Mouse (Mus musculus): ENCODE results near the gene Tsen34. TPM values are rescaled to one million over a fixed set of nuclear protein-coding genes. Genes with fewer than 3 reads are reported as not detected.
"Not testable (repeated sequence)": the region's sequence is repeated elsewhere in the genome, so short reads cannot be mapped to it uniquely, and the experiment has no call there.

Tsen34 gene
- total RNA-seq, 2 experiments from 2014 or later, result 99.5 to 113 TPM

DNA sequence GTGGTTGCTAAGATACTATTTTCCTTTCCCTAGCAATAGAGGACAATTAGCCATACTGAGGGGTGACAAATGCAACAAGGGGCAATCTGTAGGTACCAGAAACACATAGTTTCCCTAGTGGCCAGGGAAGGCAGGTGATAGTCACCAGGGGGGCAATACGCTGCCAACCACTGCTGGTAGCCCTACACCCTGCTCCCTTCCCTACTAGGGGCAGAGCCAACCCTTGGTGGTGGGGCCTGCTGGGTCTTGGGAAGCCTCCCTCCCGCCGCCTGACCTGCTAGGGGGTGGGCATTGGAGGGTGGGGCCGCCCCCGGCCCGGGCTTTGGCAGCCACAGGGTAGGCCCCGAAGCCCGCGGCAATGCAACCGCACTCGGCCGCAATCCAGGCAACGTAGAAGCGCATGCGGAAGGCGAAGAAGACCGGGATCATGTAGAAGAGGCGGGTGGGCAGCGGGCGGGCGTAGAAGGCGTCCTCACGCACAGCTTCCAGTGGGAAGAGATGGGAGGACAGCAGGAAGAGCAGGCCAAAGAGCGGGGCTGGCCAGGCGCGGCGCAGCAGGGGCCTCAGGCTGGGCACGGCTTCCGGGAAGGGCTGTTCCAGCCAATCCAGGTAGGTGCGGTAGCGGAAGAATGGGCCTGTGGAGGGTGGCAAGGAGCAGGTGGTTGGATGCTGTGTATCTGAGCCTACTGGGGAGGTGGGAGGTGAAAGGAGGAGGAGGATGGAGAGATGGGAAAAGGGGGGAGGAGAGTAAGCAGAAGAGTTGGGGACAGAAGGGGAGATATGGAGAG, 7.1 kb upstream of the Tsen34 start:
- no peak for DNase-seq

DNA sequence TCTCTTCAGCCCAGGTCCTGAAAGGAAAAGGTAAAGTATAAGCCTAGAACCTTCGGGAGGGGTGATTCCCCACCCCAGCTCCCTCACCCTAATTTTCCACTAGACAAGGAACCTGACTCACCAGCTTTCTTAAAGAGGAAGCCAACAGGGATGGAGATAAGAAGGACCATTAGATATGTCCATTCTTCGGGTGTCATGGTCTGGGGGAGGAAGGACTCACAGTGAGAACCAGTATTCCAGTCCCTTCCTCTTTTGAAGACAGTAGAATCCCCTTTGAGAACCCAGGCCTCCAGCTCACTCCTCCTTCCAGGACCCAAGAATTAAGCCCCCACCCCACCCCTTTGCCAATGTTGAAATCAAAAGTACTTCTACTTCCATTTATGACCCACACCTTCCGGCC, 744 bp upstream of the Tsen34 start:
- DNase-seq, result no peak

DNA sequence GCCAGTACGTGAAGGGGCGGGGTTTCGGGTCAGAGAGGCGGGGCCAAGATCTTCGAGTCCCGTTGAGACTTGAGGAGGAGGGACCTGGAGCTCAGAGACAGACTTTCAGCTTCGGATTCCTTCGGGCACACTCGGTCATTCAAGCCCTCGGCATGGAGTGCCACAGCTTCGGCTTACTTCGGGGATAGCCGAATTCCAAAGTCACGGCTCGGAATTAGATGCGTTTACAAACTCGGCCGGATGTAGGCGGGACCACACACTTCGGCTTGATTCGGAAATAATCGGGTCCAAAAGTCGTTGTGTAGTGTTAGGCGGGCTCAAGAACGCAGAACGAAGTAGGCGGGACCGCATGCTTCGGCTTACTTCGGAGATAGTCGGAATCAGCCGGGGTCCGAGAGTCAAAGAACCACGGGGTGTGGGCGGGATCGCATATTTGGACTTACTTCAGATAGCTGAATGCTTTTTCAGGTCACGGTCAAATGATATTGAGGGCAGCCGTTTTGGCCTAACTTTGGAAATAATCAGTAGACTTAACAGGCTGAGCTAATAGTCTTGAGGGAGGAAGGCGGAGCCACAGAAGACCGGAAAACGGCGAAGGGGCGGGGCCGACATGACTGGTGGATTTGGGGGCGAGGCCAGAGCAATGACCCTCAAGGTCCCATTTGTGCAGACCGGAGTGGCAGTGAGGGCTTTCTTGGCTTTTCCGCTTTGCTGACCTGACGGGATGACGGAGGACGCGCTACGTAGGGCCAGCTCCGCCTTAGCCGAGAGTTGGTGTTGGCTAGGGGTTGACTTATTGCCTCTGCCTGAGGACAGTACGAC, 535 bp downstream of the Tsen34 start, which contains the start of gene Mboat7:
TSS of gene Mboat7 (minus strand) at position 537 of the 822 bp plus-strand sequence.
- DNase-seq, result peak; percentile 97

DNA sequence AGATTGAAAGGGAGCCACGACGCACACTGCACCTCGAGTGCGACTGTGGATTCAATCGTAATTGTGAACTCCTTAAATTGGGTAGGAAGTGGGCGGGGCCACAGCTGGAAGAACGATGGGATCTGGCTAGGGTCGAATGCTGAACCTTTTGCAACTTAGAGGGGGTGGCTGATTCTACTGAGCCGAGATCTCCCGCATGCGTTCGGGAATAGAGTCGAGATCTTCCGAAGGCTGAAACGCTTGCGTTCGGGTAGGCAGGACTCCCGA, 1.1 kb downstream of the Tsen34 start:
- no peak for DNase-seq

DNA sequence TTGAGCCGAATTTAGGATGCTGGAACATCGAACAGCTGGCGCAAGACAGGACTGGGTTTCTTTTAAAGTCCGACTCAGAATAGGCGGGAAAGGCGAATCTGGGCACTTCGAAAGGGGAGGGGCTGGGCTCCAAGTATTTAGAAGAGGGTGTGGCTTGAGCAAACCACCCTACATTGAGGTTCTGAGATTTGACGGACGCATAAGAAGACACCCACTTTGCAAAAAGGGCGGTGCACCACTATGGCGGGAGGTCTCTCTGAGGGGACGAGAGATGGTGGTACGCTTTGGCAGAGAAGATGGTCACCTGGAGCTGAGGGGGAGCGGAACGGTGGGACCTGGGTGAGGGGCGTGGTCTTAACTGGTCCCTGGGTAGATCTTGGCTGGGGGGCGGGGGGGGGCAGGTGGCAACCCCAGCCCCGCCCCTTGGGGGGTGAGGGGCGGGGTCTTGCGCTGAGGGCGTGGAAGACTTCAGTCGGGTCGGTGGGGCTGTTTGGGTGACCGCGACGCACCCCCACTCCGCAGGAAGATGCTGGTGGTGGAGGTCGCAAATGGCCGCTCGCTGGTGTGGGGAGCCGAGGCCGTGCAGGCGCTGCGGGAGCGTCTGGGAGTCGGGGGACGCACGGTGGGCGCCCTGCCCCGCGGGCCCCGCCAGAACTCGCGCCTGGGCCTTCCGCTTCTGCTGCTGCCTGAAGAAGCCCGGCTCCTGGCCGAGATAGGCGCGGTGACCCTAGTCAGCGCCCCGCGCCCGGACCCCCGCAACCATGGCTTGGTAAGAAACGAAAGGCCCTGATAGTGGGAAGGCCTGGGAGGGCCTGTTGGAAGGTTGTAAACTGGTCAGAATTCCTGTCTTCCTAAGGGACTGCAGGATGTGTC, 1.6 kb downstream of the Tsen34 start:
- peak; percentile 77 to 87 for DNase-seq

DNA sequence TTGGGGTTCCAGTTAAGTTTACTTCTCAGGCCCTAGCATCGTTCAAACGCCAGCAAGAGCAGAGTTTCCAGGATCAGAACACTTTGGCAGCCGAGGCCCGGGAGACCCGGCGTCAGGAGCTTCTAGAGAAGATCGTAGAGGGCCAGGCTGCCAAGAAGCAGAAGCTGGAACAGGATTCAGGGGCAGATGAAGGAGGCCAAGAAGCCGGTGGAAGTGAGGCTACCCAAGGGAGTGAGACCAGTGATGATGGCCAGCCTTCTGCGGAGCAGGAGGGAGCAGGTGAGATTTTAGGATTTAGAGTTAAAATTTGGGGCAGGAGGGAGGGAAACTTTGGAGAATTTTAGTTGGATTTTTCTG, 2.3 kb downstream of the Tsen34 start:
- peak; percentile 17 to 25 for DNase-seq

DNA sequence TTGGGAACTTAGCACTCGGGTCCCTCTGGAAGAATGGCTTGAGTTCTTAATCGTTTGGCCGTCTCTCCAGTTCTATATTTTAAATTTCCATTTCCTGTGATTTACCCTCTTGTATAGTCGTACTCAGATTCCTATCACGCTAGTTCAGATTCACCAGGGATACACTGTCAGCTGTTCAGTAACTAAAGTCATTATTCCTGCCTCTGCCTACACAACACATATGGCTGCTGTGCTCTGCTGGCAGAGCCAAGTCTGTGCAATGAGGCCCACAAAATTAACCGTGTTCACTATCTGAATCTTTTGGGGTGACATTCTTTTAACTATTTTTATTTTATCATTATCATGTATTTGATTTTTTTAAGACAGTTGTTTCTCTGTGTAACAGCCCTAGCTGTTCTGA, 5.8 kb downstream of the Tsen34 start:
- no peak for DNase-seq

DNA sequence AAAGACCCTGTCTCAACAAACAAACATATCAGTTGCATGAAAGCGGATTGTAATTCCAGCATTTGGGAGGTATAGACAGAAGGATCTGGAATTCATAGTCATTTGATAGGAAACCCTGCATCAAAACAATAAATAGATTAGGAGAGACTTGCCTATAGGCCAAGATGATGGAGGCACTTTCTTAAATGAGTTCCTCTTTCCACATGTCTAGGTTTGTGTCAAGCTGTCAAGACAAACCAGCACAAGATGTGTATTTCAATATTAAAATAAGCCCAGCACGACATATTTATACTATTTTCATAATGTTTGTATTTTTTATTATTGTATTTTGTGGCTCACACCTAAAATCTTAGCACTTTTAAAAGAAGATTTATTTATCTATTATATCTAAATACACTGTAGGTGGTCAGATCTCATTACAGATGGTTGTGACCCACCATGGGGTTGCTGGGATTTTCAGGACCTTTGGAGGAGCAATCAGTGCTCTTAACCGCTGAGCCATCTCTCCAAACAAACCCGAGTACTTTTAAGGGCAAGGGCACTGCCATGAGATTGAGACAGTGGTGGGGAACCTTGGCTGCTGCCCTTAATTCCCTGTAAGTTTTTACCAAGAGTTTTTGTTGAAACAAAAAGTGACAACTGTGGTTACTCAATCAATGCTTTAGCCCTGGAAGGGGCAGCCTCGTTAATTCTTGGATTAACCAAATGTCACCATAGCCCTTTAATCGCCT, 10.7 kb downstream of the Tsen34 start:
- peak in 1 of 2 experiments; percentile 19 for DNase-seq

DNA sequence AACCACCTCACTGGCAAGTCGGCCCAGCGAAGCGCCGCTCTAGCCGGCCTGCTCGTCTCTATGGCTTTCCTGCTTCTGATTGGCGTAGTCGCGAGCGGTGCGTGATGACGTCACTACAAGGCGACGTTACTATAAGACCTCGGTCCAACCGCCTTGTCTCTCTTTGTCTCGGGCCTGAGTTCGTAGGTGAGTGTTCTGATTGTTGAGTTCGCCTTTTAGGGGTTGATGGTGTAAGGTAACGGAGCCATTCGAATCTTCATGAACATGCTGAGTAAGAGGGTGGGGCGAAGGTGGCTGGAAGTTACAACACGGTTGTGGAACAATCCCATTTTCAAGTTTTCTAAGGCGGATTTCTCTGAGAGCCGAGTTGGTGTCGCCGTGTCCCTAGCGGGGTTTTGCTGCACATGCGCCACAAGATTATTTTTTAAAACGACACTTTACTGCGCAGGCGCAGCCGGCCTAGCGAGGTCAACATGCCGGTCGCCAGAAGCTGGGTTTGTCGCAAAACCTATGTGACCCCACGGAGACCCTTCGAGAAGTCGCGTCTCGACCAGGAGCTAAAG, 11.3 kb downstream of the Tsen34 start, which contains the start of gene Rps9:
TSS of gene Rps9 (plus strand) at position 115 of the 563 bp plus-strand sequence.
- DNase-seq, result peak; percentile 96

DNA sequence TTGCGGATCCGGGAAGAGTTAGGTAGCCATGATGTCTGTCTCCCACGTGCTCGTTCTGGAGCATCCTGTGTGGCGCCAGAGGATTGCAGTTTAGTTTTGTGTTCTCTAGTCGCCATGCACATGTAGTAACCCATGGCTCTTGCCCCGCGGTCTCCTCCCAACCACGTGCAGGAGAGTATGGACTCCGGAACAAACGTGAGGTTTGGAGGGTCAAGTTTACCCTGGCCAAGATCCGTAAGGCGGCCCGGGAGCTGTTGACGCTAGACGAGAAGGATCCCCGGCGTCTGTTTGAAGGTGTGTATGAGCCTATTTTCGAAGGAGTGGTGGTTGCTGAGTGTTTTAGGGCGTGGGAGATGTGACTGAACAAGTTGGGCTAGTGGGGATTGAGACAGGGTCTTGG, 11.8 kb downstream of the Tsen34 start:
- DNase-seq, result no peak

DNA sequence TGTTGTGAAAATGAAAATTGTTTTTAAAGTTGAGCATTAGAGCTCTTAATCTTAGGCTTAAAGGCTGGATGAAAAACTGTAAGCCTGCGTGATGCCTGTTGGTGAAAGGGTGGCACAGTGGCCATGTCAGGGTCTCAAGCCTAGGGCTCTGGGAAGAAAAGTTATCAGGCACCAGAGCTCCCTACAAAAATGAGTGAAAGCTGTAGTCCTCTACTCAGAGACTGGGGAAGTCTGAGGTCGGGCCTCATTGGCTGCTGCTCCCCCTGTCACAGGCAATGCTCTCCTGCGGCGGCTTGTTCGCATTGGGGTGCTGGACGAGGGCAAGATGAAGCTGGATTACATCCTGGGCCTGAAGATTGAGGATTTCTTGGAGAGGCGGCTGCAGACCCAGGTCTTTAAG, 12.8 kb downstream of the Tsen34 start:
- peak in 1 of 2 experiments; percentile 27 for DNase-seq

DNA sequence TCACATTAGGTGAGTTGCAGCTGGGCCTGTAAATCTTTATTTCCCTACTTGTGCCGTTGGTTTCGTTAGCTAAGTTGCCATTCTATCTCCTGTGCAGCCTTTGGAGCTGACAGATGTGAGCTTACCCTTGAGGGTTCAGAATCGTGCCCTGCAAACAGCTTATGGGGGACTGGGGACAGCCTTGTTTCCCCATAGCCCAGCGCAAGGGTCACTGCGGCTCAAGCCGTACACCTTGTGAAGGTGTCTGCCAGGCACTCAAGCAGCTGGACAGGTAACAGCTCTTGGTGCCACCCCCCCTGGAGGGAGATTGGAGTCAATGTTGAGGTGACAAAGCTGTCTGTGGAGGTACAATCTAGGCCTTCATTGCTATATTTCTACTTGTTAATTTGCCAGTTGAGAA, 13.2 kb downstream of the Tsen34 start:
- DNase-seq, result no peak

DNA sequence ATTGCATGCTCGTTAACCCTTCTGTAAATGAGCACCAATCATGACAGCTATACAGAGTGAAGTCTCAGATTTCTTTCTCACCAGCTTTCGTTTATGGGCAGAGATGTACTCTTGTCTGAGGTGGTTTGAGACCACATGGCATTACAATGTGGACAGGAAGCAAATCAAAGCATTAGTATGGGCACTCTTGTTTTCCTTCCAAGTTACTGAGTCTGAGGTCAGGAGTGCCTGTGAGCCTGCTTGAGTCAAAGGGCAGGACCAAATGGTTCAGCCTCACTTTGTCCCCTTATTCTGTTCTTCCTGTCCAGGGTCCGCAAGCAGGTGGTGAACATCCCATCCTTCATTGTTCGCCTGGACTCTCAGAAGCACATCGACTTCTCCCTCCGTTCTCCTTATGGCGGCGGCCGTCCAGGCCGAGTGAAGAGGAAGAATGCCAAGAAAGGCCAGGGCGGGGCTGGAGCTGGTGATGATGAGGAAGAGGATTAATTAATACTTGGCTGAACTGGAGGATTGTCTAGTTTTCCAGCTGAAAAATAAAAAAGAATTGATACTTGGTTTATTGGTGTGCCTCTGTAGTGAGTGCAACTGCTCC, 13.8 kb downstream of the Tsen34 start:
- no peak for DNase-seq

DNA sequence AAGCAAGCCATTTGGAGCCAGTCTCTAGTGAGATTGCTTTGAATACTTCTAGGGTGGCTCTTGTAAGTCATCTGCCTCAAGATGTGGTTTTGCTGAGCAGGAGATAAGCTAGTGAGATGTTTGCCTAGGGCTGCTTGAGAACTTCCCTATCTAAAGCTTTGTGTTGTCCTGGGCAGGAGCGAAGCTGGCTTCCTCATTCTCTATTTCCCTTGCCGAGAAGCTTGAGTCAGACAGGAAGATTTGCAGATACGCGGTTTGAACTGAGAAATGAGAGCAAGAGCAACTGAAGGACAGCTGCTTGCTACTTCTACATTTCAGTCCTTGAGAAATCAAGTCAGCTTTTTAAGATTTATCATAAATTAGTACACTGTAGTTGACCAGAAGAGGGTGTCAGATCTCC, 14.4 kb downstream of the Tsen34 start:
- DNase-seq, result no peak

DNA sequence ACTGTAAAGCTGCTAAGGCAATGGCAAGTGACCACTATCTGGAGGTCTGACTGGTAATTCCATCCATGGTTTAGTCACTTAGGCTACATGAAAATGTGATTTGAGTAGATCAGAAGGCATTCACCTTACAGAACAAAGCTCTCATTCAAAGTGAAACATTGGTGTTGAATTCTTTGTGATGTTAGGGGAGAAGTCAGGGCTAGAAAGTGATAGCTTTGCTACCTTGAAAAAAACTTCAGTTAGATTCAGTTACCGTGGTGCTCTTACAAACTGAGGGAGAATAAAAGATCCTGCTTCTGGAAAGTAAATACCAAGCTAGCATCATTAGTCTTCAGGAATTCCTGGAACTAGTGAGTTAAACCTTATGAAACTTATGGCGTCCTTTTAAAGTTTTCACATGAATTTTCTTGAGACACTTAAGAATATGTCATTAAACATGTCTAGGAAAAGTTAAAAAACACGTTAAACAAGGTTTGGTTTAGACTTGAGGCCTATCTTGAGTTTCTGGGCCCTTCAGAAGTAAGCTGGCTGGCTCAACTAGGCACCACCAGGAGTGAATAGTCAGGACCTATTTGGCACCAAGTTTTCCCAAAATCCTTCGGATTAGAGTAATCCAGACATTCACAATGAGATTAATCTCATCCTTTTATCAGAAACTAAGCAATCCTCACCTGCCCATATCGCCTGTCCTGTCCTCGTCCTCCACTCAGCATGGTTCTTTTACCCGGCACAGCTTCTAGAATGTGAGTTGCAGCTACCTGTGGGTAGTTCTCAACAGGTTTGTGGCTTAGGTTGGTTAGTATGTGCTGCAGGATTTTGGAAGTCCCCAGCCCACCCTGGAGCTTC, 15.1 kb downstream of the Tsen34 start:
- DNase-seq, result no peak

DNA sequence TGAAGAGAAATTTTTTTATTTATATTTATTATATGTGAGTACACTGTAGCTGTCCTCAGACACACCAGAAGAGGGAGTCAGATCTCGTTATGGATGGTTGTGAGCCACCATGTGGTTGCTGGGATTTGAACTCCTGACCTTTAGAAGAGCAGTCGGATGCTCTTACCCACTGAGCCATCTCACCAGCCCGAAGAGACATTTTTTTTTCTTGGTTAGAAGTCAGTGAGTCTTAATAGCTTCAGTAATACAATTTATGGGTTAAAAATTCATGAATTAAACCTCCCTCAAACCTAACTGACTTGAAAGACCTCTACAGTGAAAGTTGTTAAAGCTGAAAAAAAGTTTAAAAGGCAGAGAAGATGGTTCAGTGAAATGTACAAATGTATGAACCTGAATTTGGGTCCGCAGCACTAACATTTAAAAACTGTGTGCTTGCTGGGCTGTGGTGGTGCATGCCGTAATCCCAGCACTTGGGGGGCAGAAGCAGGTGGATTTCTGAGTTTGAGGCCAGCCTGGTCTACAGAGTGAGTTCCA, 15.9 kb downstream of the Tsen34 start:
- DNase-seq, result not testable (repeated sequence)

DNA sequence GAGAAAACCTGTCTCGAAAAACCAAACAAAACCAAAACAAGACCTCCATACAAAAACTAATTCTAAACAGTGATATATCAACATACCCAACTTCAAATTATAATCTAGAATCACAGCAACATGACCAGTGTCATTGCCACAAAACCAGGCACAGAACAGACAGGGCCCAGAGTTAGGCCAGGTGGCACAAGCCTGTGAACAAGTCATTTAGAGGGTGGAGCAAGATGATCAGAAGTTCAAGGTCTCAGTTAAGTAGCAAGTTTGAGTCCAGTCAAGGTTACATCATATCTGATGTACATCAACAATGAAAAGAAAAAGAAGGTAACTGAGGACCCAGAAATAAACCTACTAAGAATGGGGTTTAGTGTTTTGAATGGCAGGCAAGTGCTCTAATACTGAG, 16.3 kb downstream of the Tsen34 start:
- no peak for DNase-seq

DNA sequence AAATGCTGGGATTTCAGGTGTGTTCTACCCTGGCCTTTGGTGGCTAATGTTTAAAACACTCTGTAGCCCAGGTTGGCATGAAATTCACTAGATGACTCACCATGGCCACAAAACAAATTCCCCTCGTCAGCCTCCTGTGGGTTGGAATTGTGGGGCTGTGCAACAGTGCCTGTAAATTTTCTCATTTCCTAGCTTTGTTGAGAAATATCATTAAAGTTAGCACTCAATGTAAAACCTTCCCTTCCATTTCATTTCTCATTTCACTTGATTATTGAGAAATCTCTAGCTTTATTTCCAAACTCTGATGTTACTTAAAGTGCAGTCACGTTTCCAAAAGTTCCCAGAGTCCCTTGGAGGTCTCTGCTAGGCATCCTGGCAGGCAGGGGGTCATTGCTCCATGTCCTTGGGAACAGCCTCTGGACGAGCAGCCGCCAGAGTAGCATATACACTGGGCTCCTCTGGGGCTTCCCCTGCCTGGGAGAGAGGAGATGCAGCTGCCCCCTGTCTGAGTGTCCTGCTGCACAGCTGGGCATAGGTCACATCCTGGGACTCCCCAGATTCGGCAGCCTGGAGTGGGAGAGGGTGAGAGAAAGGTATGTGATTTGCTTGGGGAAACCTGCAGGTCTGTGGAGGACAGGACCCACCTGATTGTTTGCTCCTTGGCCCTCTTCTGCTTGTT, 19.7 kb downstream of the Tsen34 start:
- DNase-seq, result no peak

DNA sequence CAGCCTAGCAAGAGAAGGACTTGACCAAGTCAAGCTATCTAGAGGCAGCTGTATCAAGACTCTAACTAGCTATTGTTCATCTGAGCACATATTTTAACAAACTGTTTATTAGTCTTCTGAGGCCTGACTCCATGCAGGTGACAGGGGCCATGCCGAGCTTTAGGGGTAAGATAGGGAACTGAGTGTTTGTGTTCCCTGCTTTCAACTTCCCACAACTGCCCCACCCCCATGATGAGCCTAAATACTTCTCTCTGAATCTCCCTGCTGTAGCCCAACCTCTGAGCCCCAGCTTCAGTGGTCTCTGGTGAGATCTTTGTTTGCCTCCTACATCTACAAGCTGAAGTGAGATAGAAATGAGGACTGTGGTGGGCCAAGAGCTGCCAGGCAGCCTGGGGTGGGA, 22.6 kb downstream of the Tsen34 start:
- DNase-seq, result no peak
